Mouse (Mus musculus): Measurements from ENCODE around the gene Cxcl1. TPM values are rescaled to one million over a fixed set of nuclear protein-coding genes. Genes with fewer than 3 reads are reported as not detected.
"Not testable (repeated sequence)": the region's sequence is repeated elsewhere in the genome, so short reads cannot be mapped to it uniquely, and the experiment has no call there.

The Cxcl1 gene
- 0.69 and 1.6 TPM in 2 replicates for polyA plus RNA-seq (2012; rRNA removed)

DNA sequence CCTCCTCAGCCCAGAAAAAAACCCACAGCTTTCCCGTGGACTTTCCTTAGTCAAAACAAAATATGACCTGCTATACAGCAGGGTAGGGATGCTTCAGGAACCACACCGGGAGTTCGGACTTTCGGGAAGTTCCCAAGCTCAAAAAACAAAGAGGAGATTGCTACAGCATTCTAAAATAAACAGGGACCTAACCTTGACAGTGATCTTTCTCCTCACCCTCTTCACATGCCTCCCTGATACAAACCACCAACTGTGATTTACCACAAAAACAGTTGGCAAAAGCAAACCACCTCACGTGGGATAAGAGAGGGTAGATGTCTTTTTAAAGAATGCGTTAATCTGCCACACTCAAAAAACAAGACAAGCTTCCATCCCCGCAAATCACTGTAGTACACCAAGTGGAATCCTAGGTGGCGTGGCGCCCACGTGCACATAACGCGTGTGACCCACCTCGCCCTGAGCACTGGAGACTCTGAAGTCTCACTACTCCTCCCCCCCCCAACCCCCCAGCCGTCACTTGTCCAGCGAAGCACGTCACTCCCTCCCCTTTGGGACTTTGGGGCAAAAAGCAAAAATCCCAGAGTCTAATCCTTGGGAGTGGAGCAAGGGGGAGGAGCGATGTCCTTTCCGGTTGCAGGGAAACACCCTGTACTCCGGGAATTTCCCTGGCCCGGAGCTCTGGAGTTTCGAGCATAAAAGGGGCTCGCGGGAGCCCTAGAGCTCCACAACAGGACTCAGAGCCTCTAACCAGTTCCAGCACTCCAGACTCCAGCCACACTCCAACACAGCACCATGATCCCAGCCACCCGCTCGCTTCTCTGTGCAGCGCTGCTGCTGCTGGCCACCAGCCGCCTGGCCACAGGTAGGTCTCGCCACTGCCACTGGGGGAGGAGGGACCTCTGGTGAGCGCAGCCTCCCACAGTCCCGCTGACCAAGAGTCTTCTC, at the start of gene Cxcl1:
Gene Cxcl1 (plus strand): TSS at position 723 of the 945 bp plus-strand sequence.
- Histone ChIP-seq H3K27ac (ENCODE audit: insufficient read depth, low read depth, low read length) (peak within 1 kb of the TSS; percentile 3; the same call in 1 of the 2 replicates), H3K36me3 (ENCODE audit: control insufficient read depth, insufficient read depth, low read length) (no peaks in the 10 kb centered on the region), H3K27me3 (replicated peaks; ENCODE audit: control insufficient read depth, insufficient read depth, low read length) (no peaks in the 10 kb centered on the region), H3K4me3 (ENCODE audit: insufficient read depth, low read depth, low read length) (peak within 1 kb of the TSS; percentile 54), H3K4me1 (ENCODE audit: control insufficient read depth, insufficient read depth, low read length) (no peaks in the 10 kb centered on the region)
- peak; percentile 77 for DNase-seq
- TF ChIP-seq POLR2A (IDR thresholded peaks at IDR 0.05; ENCODE audit: low read depth, low read length): no peak
- peak; percentile 47 for TF ChIP-seq CTCF (conservative IDR thresholded peaks at IDR 0.05; ENCODE audit: insufficient read depth, insufficient read length, low read depth, low read length)
- WGBS: 3% methylated on average over 30 of the region's 30 CpGs

DNA sequence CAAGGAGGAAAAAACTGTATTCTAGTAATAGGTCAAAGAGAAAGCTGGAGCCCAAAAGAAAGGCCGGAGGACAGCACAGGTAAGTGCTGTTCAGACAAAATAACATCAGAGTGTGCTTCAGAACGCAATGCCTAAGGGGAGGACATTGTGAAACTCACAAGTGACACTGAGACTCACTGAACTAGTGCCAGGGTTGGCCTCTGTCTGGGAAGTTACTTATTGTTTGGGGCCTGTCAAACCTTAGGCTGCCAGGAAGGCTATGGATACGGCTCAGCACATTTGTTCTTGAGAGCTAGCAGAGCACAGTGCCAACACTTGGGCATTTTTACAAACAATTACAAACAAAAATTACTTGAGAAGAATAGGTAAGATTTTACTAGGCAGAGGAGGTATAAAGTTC, 47.1 kb upstream of the Cxcl1 start:
- TF ChIP-seq CTCF (conservative IDR thresholded peaks at IDR 0.05; ENCODE audit: insufficient read depth, insufficient read length, low read depth, low read length) (no peak), POLR2A (IDR thresholded peaks at IDR 0.05; ENCODE audit: low read depth, low read length) (no peak)
- no peak overlapping the region for H3K27ac ChIP-seq (ENCODE audit: insufficient read depth, low read depth, low read length)

DNA sequence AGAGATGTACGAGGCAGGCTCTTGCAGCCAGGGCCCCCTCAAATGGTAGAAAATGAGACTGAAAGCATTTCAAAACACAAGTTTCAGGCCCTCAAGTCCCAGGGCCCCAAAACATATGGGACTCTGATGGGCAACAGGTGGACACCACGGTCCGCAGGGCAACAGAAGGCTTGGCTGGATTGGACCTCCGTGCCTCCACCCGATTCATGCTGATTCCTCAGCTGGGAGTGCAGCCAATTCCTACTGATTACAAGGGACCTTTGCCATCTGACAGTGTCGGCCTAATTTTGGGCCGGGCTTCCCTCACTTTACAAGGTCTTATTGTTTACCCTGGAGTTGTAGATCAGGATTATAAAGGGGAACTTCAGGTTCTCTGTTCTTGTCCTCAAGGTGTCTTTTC, 40.9 kb upstream of the Cxcl1 start:
- H3K4me1 ChIP-seq (ENCODE audit: control insufficient read depth, insufficient read depth, low read length); H3K4me3 ChIP-seq (ENCODE audit: insufficient read depth, low read depth, low read length); H3K27ac ChIP-seq (ENCODE audit: insufficient read depth, low read depth, low read length); H3K36me3 ChIP-seq (ENCODE audit: control insufficient read depth, insufficient read depth, low read length); DNase-seq; H3K27me3 ChIP-seq (replicated peaks; ENCODE audit: control insufficient read depth, insufficient read depth, low read length): not testable (repeated sequence)
- 76% methylated on average over 7 of the region's 7 CpGs for WGBS

More for the DNA sequence above, 47.1 kb upstream of the Cxcl1 start:
- DNase-seq: peak; percentile 64
- no peaks in the 10 kb centered on the region for H3K4me1 ChIP-seq (ENCODE audit: control insufficient read depth, insufficient read depth, low read length)
- no peaks in the 10 kb centered on the region; the same call in 1 of the 2 replicates for H3K27me3 ChIP-seq (replicated peaks; ENCODE audit: control insufficient read depth, insufficient read depth, low read length)
- no peak overlapping the region for H3K4me3 ChIP-seq (ENCODE audit: insufficient read depth, low read depth, low read length)
- 59% methylated on average over 3 of the region's 3 CpGs for WGBS
- H3K36me3 ChIP-seq (ENCODE audit: control insufficient read depth, insufficient read depth, low read length): no peaks in the 10 kb centered on the region

DNA sequence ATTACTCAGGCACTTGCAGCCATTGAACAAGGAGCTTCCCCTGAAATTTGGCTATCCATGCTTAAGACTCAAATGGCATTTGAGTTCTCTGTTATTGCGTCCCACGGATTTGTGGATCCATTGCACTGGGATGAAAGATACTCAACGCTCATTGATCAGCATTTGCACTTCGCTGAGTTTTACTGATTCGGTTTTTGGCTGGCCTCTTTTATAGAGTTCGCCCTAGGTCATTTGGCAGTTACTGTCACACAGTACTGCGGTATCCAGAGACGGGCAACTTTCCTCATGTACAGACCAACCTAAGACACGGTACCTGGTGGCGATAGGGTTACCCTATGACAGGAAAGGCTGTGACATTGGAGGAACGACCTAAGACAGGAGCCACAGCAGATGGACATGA, 39.6 kb upstream of the Cxcl1 start:
- WGBS: 97% methylated on average over 11 of the region's 11 CpGs
- not testable (repeated sequence) for H3K27ac ChIP-seq (ENCODE audit: insufficient read depth, low read depth, low read length); DNase-seq; H3K4me3 ChIP-seq (ENCODE audit: insufficient read depth, low read depth, low read length); H3K36me3 ChIP-seq (ENCODE audit: control insufficient read depth, insufficient read depth, low read length); H3K27me3 ChIP-seq (replicated peaks; ENCODE audit: control insufficient read depth, insufficient read depth, low read length); H3K4me1 ChIP-seq (ENCODE audit: control insufficient read depth, insufficient read depth, low read length)

DNA sequence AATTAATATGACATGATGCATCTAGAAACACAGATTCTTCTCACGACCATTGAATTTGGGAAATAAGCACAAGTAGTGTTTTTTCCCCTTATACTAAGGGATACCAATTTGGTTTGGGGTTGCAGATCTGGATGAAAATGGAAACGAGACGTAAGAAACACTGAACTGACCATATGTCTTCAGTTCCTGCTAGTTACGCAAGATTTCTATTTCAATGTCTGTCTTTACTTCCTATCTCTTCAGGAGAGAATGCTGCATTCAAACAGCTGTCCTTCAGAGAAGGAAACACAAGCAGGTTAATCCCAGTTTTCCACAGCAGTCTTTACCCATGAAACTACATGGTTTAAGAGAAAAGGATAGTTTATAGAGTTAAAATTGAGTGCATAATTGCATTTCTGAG, 37.8 kb upstream of the Cxcl1 start:
- Histone ChIP-seq H3K4me3 (ENCODE audit: insufficient read depth, low read depth, low read length) (no peak overlapping the region), H3K4me1 (ENCODE audit: control insufficient read depth, insufficient read depth, low read length) (no peaks in the 10 kb centered on the region), H3K27me3 (replicated peaks; ENCODE audit: control insufficient read depth, insufficient read depth, low read length) (no peaks in the 10 kb centered on the region), H3K36me3 (ENCODE audit: control insufficient read depth, insufficient read depth, low read length) (no peaks in the 10 kb centered on the region), H3K27ac (ENCODE audit: insufficient read depth, low read depth, low read length) (no peak overlapping the region)
- TF ChIP-seq POLR2A (IDR thresholded peaks at IDR 0.05; ENCODE audit: low read depth, low read length) (no peak), CTCF (conservative IDR thresholded peaks at IDR 0.05; ENCODE audit: insufficient read depth, insufficient read length, low read depth, low read length) (no peak)
- WGBS: 83% methylated on average over 4 of the region's 4 CpGs
- DNase-seq: no peak

DNA sequence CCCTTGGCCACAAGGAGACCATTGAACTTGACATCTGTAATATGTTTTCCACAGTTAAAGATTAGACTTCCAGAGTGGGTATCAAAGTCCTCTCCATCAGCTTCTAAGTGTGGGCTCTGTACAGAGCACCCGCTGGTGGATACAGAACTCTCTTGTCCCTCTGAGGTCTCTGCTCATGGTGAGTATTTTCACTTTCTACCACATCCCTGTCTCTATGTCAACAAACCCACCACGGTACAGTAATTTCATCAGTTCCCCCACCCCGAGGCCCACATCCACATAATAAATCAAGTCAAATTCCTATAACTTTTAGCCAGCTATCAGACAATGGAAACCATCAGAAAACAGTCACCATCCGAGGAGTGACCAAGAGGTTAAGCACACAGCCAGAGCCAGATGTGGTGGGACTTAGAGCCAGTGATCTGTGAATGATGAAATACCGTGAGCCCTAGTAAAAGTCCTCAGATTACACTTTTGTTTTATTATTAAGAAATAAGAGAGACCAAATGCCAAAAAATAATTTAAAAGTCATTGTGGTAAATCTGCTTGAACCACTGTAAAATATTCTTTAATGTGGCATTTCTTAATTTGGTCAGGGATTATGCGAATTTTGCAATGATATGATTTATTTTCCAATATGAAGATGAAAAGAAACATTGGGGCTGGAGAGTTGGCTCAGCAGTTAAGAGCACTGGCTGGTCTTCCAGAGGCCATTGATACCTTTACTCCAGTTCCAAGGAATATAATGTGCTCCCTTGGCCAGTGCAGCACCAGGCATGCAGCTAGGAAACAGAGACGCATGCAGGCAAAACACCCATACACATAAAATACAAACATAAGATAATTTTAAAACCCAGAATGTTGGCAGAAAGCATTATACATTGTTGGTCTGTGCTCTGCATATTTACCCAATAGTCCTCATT, 35.5 kb upstream of the Cxcl1 start:
- 45% methylated on average over 7 of the region's 7 CpGs for WGBS
- no peak for TF ChIP-seq POLR2A (IDR thresholded peaks at IDR 0.05; ENCODE audit: low read depth, low read length)
- TF ChIP-seq CTCF (conservative IDR thresholded peaks at IDR 0.05; ENCODE audit: insufficient read depth, insufficient read length, low read depth, low read length): no peak
- no peak overlapping the region for H3K4me3 ChIP-seq (ENCODE audit: insufficient read depth, low read depth, low read length)
- H3K27me3 ChIP-seq (replicated peaks; ENCODE audit: control insufficient read depth, insufficient read depth, low read length): no peaks in the 10 kb centered on the region
- no peaks in the 10 kb centered on the region for H3K4me1 ChIP-seq (ENCODE audit: control insufficient read depth, insufficient read depth, low read length)
- no peaks in the 10 kb centered on the region for H3K36me3 ChIP-seq (ENCODE audit: control insufficient read depth, insufficient read depth, low read length)
- H3K27ac ChIP-seq (ENCODE audit: insufficient read depth, low read depth, low read length): no peak overlapping the region
- no peak for DNase-seq

DNA sequence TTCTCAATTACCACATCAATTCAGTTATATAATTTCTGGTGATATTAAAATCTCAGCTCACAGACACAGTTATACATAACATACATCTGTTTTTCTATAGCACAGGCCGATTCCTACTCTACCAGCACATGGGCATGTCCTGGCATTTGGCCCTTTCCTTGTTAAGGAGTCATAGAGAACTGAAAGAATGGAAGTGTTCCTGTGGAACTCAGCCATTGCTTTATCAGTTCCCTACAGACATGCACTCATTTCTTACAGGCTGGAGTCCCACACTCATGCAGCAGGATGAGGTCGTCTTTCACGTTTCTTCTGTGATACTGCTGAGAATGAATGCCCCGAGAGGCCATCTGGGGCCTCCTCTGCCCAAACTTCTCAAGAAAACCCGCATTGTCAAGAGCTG, 33.6 kb upstream of the Cxcl1 start:
- no peak for DNase-seq
- Histone ChIP-seq H3K27ac (ENCODE audit: insufficient read depth, low read depth, low read length) (no peak overlapping the region), H3K4me3 (ENCODE audit: insufficient read depth, low read depth, low read length) (no peak overlapping the region), H3K27me3 (replicated peaks; ENCODE audit: control insufficient read depth, insufficient read depth, low read length) (no peaks in the 10 kb centered on the region), H3K36me3 (ENCODE audit: control insufficient read depth, insufficient read depth, low read length) (no peaks in the 10 kb centered on the region), H3K4me1 (ENCODE audit: control insufficient read depth, insufficient read depth, low read length) (no peaks in the 10 kb centered on the region)
- WGBS: 80% methylated on average over 5 of the region's 5 CpGs
- TF ChIP-seq POLR2A (IDR thresholded peaks at IDR 0.05; ENCODE audit: low read depth, low read length) (no peak), CTCF (conservative IDR thresholded peaks at IDR 0.05; ENCODE audit: insufficient read depth, insufficient read length, low read depth, low read length) (no peak)
